Mouse (Mus musculus) C2C12 (cell line): ENCODE measurements around the gene Sox13. TPM values are rescaled to one million over a fixed set of nuclear protein-coding genes. Genes with fewer than 3 reads are reported as not detected.

Experiments
- H3K27me3 ChIP-seq: one replicate; pipeline ENCODE4 v1.6.1; 2011; ENCODE audit not compliant: control insufficient read depth, insufficient read depth, insufficient read length
- H3K36me3 ChIP-seq: one replicate; pipeline ENCODE4 v1.6.1; 2011; ENCODE audit not compliant: control insufficient read depth, insufficient read depth
- H3K4me3 ChIP-seq: one replicate; pipeline ENCODE4 v1.5.1; 2011; ENCODE audit warnings: mild to moderate bottlenecking, control low read depth; ENCODE audit not compliant: poor library complexity, insufficient read depth, severe bottlenecking
- H3K79me2 ChIP-seq: one replicate; pipeline ENCODE4 v1.6.1; 2011; ENCODE audit not compliant: control insufficient read depth, insufficient read depth
- H3K79me3 ChIP-seq: one replicate; pipeline ENCODE4 v1.6.1; 2011; ENCODE audit warnings: low read depth, control low read depth
- H3ac ChIP-seq: one replicate; pipeline ENCODE3; 2011; ENCODE audit warnings: low read depth; ENCODE audit not compliant: control insufficient read depth, insufficient read length
- CEBPB ChIP-seq: IDR thresholded peaks from one replicate; pipeline ENCODE4 v1.6.1; 2011; ENCODE audit warnings: low read depth, mild to moderate bottlenecking, control low read depth, moderate library complexity
- CTCF ChIP-seq: IDR thresholded peaks from one replicate; pipeline ENCODE4 v1.5.1; 2011; ENCODE audit not compliant: control insufficient read depth, insufficient read depth, insufficient read length
- FOSL1 ChIP-seq: IDR thresholded peaks from one replicate; pipeline ENCODE4 v1.8.0; 2011; ENCODE audit warnings: mild to moderate bottlenecking, low read length; ENCODE audit not compliant: poor library complexity, insufficient read depth, severe bottlenecking
- MAX ChIP-seq: IDR thresholded peaks from one replicate; pipeline ENCODE4 v1.6.1; 2011; ENCODE audit warnings: mild to moderate bottlenecking, control low read depth
- MYOD1 ChIP-seq: IDR thresholded peaks from one replicate; pipeline ENCODE4 v1.6.1; 2011; ENCODE audit warnings: low read depth; ENCODE audit not compliant: control insufficient read depth, insufficient read length
- MYOG ChIP-seq: IDR thresholded peaks from one replicate; pipeline ENCODE4 v1.6.1; 2011; ENCODE audit not compliant: control insufficient read depth, insufficient read length; ENCODE audit errors: extremely low read depth
- USF1 ChIP-seq: IDR thresholded peaks from one replicate; pipeline ENCODE4 v1.6.1; 2011; ENCODE audit warnings: low read depth, mild to moderate bottlenecking, control low read depth, moderate library complexity
- polyA plus RNA-seq: library from polyadenylated mRNA; unstranded; fragments of >200 nt; fragmentation: generic; extraction: Trizol; gene quantifications from one replicate; pipeline ENCODE4 v1.2.1, GENCODE M21; 2012; ENCODE audit warnings: missing spikeins

Gene Sox13
- polyA plus RNA-seq, 1 experiment, result 0.26 TPM

- no peaks in the 10 kb centered on the region for H3K27me3 ChIP-seq
- H3K36me3 ChIP-seq, result no peaks in the 10 kb centered on the region
- no peaks in the 10 kb centered on the region for H3K79me3 ChIP-seq
- no peaks in the 10 kb centered on the region for H3K79me2 ChIP-seq
- TF ChIP-seq CTCF, result no peak
- no peak for TF ChIP-seq USF1
- no peak for TF ChIP-seq FOSL1
- no peak for TF ChIP-seq CEBPB
- TF ChIP-seq MAX, result no peak
- TF ChIP-seq MYOD1, result no peak
- TF ChIP-seq MYOG, result no peak
- no peak overlapping the region for H3ac ChIP-seq
- no peak overlapping the region for H3K4me3 ChIP-seq
Measured at GRCm38 (mm10) chr1:133467905-133468304, 43.7 kb upstream of the Sox13 start.

GRCm38 (mm10) chr1:133463138-133463537 lies 39.0 kb upstream of the Sox13 start:
- H3K36me3 ChIP-seq, result no peaks in the 10 kb centered on the region
- H3K79me2 ChIP-seq, result no peaks in the 10 kb centered on the region
- TF ChIP-seq USF1, result no peak
- TF ChIP-seq MAX, result no peak
- no peak for TF ChIP-seq FOSL1
- TF ChIP-seq MYOG, result no peak
- TF ChIP-seq CEBPB, result no peak
- no peak for TF ChIP-seq CTCF
- TF ChIP-seq MYOD1, result no peak
- no peaks in the 10 kb centered on the region for H3K79me3 ChIP-seq
- no peaks in the 10 kb centered on the region for H3K27me3 ChIP-seq
- no peak overlapping the region for H3K4me3 ChIP-seq
- no peak overlapping the region for H3ac ChIP-seq

- TF ChIP-seq MYOD1 (no peak), USF1 (no peak), CEBPB (no peak), CTCF (no peak), MAX (no peak)
- Histone ChIP-seq H3K79me3 (no peaks in the 10 kb centered on the region), H3K4me3 (no peak overlapping the region), H3K36me3 (no peaks in the 10 kb centered on the region), H3K79me2 (no peaks in the 10 kb centered on the region), H3K27me3 (no peaks in the 10 kb centered on the region), H3ac (no peak overlapping the region)
Measured at GRCm38 (mm10) chr1:133460996-133461395, 36.8 kb upstream of the Sox13 start.

GRCm38 (mm10) chr1:133456097-133456496 lies 31.9 kb upstream of the Sox13 start:
- Histone ChIP-seq H3ac (no peak overlapping the region), H3K27me3 (peaks cover 6% of the 10 kb centered on the region), H3K36me3 (no peaks in the 10 kb centered on the region), H3K4me3 (no peak overlapping the region), H3K79me3 (no peaks in the 10 kb centered on the region), H3K79me2 (no peaks in the 10 kb centered on the region)
- no peak for TF ChIP-seq CEBPB
- no peak for TF ChIP-seq CTCF
- no peak for TF ChIP-seq FOSL1

- H3K79me2 ChIP-seq, result no peaks in the 10 kb centered on the region
- no peak overlapping the region for H3ac ChIP-seq
- no peak overlapping the region for H3K4me3 ChIP-seq
- H3K27me3 ChIP-seq, result peaks cover 9% of the 10 kb centered on the region
- TF ChIP-seq MYOG (no peak), FOSL1 (no peak), USF1 (no peak), MAX (no peak), MYOD1 (no peak), CTCF (no peak), CEBPB (no peak)
- H3K36me3 ChIP-seq, result no peaks in the 10 kb centered on the region
- no peaks in the 10 kb centered on the region for H3K79me3 ChIP-seq
Measured at GRCm38 (mm10) chr1:133452564-133453165, 28.5 kb upstream of the Sox13 start.

- peaks cover 9% of the 10 kb centered on the region for H3K27me3 ChIP-seq
- no peak overlapping the region for H3K4me3 ChIP-seq
- H3K79me3 ChIP-seq, result no peaks in the 10 kb centered on the region
- H3ac ChIP-seq, result no peak overlapping the region
- H3K79me2 ChIP-seq, result no peaks in the 10 kb centered on the region
- no peaks in the 10 kb centered on the region for H3K36me3 ChIP-seq
- TF ChIP-seq MYOD1, result no peak
- no peak for TF ChIP-seq MAX
- TF ChIP-seq USF1, result no peak
- no peak for TF ChIP-seq FOSL1
- TF ChIP-seq CEBPB, result no peak
- no peak for TF ChIP-seq MYOG
- no peak for TF ChIP-seq CTCF
Measured at GRCm38 (mm10) chr1:133451869-133452563, 27.8 kb upstream of the Sox13 start.
